Mouse (Mus musculus): ENCODE results near the gene Mark4. TPM values are rescaled to one million over a fixed set of nuclear protein-coding genes. Genes with fewer than 3 reads are reported as not detected.

Gene Mark4
- total RNA-seq, 2 experiments from 2014 or later = 6.4 to 14.7 TPM

DNA sequence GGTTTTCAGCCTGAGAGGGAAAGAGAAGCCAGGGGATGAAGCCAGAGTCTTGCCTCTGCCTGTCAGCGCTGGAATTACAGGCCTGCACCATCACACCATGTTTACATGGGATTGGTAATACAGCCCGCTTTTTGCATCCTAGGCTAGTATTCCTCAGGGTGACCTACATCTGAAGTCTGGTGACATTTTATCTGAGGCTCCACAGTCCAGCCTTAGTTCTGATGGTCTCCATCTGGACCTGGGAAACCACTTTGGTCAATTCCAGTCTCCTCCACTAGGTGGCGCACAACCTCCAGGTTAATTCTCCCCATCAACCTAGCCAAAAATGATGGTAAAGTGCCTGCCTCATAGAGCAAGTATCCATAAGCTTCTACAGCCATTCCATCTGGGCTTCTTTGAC, 15.3 kb downstream of the Mark4 start:
- ATAC-seq (ENCODE audit: poor library complexity, severe bottlenecking) = peak; percentile 73

DNA sequence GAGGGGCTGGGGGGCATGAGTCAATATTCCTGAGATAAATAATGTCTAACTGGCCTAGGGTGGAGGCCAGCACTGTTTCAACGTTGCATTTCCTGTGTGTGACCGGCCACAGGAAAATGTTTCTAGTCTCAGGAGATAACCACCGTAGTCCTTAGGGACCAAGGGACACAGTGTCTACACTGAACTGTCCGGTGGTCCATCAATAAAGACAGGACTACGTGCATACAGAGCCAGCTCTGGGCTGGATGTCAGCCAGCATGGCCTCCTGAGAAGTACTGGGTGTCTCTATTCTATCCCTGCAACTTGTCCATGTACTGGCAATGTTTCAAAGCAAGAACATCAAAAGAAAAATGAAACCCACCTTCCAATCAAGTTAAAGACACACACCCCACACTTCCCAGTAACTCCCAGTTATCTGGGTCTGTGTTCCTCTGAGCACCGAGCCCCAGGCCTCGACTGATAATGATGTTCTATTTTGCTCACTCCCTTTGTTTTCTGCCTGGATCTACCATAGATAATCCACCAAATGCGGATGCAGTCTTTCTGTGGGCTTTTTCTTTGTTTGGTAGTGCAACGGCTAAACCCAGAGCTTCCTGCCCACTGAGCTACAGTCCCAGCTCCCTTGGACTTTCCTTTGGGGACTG, 17.1 kb downstream of the Mark4 start:
- ATAC-seq (ENCODE audit: poor library complexity, severe bottlenecking) = no peak

DNA sequence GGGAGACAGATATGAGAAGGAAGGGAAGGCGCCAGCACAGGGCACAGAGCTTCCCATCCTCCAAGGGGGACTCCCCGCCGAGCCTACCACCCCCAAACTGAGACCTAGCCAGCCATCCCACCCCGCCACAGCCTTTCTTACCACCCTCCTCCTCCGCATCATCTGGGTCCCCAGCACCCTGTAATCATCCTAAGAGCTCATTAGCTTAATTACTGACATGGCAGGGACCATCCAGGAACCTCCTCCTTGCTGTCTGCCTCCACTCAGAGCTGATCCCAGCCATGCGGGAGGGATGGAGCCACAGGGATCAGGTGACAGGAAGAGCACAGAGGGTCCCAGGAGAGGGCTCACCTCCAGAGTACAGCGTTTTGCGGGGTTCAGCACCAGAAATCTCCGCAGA, 21.6 kb downstream of the Mark4 start:
- ATAC-seq (ENCODE audit: poor library complexity, severe bottlenecking) = no peak

- no peak for ATAC-seq (ENCODE audit: poor library complexity, severe bottlenecking)
Observed at GRCm38 (mm10) chr7:19436276-19436675, 22.3 kb downstream of the Mark4 start.

GRCm38 (mm10) chr7:19432475-19432874, 26.1 kb downstream of the Mark4 start:
- no peak for ATAC-seq (ENCODE audit: poor library complexity, severe bottlenecking)

DNA sequence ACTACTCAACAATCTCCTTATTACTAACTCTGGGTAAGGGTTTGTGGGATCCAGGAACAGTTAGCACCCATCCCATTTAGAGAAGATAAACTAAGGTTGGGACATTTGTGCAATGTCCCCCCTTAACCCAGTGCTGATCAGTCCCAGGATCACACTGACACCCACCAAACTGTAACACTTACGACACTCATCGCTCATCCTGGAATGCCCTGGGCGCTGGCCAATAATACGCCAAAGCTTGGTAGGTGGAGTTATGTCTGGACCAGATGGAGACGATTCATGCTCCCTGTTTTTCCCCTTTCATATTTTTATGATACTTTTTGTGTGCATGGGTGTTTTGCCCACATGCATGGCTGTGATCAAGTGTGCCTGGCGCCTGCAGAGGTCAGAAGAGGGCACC, 28.2 kb downstream of the Mark4 start:
- ATAC-seq (ENCODE audit: poor library complexity, severe bottlenecking) = no peak

GRCm38 (mm10) chr7:19429726-19430125, 28.9 kb downstream of the Mark4 start:
- no peak for ATAC-seq (ENCODE audit: poor library complexity, severe bottlenecking)

DNA sequence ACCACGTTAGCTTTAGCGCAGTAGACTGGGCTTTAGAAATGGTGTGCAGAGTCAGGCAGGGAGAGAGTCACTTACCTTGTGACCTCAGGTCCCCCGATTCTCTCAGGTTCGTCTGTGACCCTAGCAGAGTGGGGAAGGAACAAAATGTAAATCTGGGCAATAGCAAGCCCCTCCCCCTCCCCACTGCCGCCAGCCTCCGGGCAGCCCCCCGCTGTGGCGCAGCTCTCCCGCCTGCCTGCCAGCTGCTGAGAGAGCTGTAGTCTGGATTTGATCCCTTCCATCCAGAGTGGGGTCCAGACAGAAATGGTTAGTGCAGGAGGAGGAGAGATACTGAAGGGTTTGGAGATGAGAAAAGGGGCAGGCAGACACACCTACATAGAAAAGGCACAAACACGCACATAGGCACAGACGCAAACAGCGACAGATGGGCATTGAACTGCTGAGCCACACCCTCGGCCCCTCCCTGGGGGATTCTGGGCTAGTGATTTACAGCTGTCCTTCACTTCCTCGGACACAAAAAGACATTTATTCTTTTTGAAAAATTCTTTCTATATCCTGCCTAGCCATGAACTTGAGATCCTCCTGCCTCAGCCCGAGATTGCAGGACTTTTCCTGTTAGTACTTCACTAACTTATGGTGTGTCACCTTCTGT, 30.5 kb downstream of the Mark4 start:
- ATAC-seq (ENCODE audit: poor library complexity, severe bottlenecking) = no peak

DNA sequence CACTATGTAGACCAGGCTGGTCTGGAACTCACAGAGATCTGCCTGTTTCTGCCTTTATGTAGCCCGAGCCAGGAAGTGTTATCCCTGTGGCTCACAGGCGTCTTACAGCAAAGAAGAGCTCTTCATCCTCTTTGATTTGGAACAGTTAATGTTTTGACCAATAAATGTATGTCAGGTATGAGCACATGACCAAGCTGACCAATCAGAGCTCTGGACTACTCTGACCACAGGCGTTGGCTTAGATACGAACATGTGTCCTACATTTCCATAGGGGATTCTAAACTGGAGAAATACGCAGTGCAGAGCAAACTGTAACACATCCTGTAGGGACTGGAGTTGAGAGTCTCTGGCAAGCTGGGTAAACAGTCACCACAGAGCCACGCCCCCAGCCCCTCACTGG, 31.7 kb downstream of the Mark4 start:
- no peak for ATAC-seq (ENCODE audit: poor library complexity, severe bottlenecking)

DNA sequence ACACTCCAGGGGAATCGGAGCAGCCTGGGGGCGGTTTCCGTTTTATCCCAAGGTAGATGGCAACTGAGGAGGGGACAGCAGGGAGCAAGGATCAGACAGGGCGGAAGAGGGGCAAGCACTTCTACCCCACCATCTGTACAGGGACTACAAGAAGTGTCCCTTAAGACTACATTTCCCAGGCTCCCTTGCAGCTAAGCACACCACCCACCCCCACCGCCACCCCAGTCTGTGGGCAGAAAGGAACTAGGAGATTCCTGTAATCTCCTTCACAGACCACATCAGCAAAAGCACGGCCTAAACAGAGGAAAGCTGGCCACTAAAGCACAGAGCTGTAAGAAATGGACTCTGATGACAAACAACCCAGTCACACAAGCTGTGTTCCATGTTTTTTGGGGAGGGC, 32.3 kb downstream of the Mark4 start:
- no peak for ATAC-seq (ENCODE audit: poor library complexity, severe bottlenecking)

- ATAC-seq (ENCODE audit: poor library complexity, severe bottlenecking) = no peak
Observed at GRCm38 (mm10) chr7:19424051-19424450, 34.6 kb downstream of the Mark4 start.

DNA sequence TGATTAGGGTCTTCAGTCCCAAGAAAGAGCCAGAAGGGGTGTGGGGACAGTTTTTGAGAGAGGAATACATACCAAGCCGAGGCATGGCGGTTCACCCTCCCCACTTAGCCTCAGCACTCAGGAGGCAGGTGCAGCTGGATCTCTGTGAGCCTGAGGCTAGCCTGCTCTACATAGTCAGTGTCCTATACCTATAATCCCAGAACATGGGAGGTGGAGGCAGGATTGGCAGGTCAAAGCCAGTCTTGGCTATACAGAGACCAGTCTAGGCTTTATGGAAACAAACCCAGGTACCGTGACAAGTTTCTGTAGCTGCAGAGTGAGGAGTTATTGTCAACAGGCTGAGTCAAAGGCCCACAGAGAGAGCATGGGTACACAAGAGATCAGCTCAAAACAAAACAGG, 35.5 kb downstream of the Mark4 start:
- ATAC-seq (ENCODE audit: poor library complexity, severe bottlenecking) = no peak

GRCm38 (mm10) chr7:19420821-19421636, 37.6 kb downstream of the Mark4 start:
- peak; percentile 97 for ATAC-seq (ENCODE audit: poor library complexity, severe bottlenecking)

- no peak for ATAC-seq (ENCODE audit: poor library complexity, severe bottlenecking)
Observed at GRCm38 (mm10) chr7:19420121-19420520, 38.5 kb downstream of the Mark4 start.

GRCm38 (mm10) chr7:19416590-19416989, 42.0 kb downstream of the Mark4 start:
- ATAC-seq (ENCODE audit: poor library complexity, severe bottlenecking) = peak; percentile 59

DNA sequence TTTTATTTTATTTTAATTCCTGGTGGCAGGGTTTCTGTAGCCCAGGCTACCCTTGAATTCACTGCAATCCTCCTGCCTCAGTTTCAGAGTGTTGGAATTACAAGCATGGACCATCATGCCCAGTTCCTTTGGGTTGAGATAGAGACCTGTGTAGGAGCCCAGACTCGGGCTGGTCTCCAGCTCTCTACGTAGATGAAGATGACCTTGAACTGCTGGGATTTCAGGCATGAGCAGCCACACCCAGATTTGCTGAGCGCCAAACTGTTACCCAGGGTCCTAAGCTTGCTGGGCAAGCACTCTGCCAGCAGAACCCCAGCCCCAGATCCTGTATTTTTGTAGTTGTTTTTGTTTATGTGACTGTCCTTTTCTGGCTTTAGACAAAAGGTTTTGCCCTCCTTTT, 45.1 kb downstream of the Mark4 start:
- ATAC-seq (ENCODE audit: poor library complexity, severe bottlenecking) = no peak

DNA sequence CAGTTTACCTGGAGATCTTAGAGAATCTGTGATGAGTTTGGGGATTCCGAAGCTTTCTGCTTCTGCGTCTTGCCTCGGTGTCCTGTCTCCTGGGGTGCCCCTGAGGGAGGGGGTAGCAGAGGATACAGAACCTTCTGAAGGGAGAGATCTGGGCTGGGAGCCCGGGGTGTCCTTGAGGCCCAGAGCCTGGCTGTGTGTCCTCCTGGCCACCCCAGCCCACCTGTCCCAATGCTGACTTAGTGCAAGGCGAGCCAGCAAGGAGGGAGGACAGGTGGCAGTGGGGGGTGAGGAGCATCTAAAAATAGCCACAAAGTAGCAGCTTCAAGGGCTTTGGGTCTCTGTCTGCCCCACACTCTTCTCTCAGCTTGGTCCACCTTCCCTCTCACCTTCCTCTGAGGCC, 46.8 kb downstream of the Mark4 start:
- no peak for ATAC-seq (ENCODE audit: poor library complexity, severe bottlenecking)

DNA sequence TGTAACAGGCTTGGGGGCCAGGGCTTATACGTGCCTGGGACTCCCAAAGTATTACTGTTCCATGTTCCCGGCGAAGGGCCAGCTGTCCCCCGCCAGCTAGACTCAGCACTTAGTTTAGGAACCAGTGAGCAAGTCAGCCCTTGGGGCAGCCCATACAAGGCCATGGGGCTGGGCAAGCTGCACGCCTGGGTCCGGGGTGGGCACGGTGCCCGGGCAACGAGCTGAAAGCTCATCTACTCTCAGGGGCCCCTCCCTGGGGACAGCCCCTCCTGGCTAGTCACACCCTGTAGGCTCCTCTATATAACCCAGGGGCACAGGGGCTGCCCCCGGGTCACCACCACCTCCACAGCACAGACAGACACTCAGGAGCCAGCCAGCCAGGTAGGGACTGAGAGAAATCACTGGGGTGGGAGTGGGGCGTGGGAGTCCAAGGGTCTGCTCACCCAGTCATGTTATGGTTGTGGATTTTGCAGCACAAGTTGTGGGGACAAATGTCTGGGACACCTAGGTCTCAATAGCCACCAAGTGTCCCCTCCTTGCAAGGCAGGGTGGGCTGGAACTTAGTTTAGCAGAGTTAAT, 47.8 kb downstream of the Mark4 start:
- ATAC-seq (ENCODE audit: poor library complexity, severe bottlenecking) = no peak

DNA sequence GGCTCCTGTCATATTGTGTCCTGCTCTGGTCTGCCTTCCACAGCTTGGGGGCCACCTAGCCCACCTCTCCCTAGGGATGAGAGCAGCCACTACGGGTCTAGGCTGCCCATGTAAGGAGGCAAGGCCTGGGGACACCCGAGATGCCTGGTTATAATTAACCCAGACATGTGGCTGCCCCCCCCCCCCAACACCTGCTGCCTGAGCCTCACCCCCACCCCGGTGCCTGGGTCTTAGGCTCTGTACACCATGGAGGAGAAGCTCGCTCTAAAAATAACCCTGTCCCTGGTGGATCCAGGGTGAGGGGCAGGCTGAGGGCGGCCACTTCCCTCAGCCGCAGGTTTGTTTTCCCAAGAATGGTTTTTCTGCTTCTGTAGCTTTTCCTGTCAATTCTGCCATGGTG, 48.9 kb downstream of the Mark4 start:
- no peak for ATAC-seq (ENCODE audit: poor library complexity, severe bottlenecking)

GRCm38 (mm10) chr7:19405417-19405816, 53.2 kb downstream of the Mark4 start:
- peak; percentile 96 for ATAC-seq (ENCODE audit: poor library complexity, severe bottlenecking)

- no peak for ATAC-seq (ENCODE audit: poor library complexity, severe bottlenecking)
Observed at GRCm38 (mm10) chr7:19404476-19404875, 54.1 kb downstream of the Mark4 start, which contains the start of gene Ckm. TSS of gene Ckm (plus strand) at chr7:19404776.

Data from megakaryocyte, adult 5-6 weeks (primary cell).